Mouse (Mus musculus) embryonic facial prominence, embryonic 10.5 days (tissue): ENCODE results near the gene Lhpp. TPM values are rescaled to one million over a fixed set of nuclear protein-coding genes. Genes with fewer than 3 reads are reported as not detected.
A peak's percentile ranks its signal among the peaks of the same experiment; 100 is the strongest.

Experiments
- DNase-seq: peaks from one replicate; pipeline ENCODE4 v3.0.0-alpha.2; 2017; ENCODE audit warnings: low spot score
- H3K27ac ChIP-seq: fragments of 300-500 bp; sonication (generic); replicated peaks from 2 replicates; pipeline ENCODE4 v1.5.1; 2016; ENCODE audit warnings: mild to moderate bottlenecking
- H3K27me3 ChIP-seq: fragments of 300-500 bp; sonication (generic); replicated peaks from 2 replicates; pipeline ENCODE4 v1.6.1; 2016; ENCODE audit warnings: low read depth, mild to moderate bottlenecking; ENCODE audit not compliant: poor library complexity, severe bottlenecking
- H3K36me3 ChIP-seq: fragments of 300-500 bp; sonication (generic); replicated peaks from 2 replicates; pipeline ENCODE4 v1.6.1; 2016; ENCODE audit warnings: mild to moderate bottlenecking, moderate library complexity
- H3K4me1 ChIP-seq: fragments of 300-500 bp; sonication (generic); 2 replicates; pipeline ENCODE4 v1.6.1; 2016
- H3K4me3 ChIP-seq: fragments of 300-500 bp; sonication (generic); 2 replicates; pipeline ENCODE4 v1.5.1; 2016; ENCODE audit warnings: mild to moderate bottlenecking, moderate library complexity
- H3K9me3 ChIP-seq: fragments of 300-500 bp; sonication (generic); 2 replicates; pipeline ENCODE4 v1.6.1; 2016; ENCODE audit warnings: mild to moderate bottlenecking
- WGBS: fragments of 180-500 bp; shearing (Covaris S2); methylation state at CpG from one replicate; pipeline ENCODE4 v1.1.7; 2016; 5-methylcytosine and 5-hydroxymethylcytosine counted together
- polyA plus RNA-seq: library from polyadenylated mRNA; unstranded; fragments of >200 nt; fragmentation: Nextera tagmentation; extraction: Ambion mirVana; gene quantifications from 2 replicates; pipeline ENCODE4 v1.2.1, GENCODE M21; 2016

Lhpp gene
- polyA plus RNA-seq, 1 experiment from 2014 or later = 15.5 TPM

DNA sequence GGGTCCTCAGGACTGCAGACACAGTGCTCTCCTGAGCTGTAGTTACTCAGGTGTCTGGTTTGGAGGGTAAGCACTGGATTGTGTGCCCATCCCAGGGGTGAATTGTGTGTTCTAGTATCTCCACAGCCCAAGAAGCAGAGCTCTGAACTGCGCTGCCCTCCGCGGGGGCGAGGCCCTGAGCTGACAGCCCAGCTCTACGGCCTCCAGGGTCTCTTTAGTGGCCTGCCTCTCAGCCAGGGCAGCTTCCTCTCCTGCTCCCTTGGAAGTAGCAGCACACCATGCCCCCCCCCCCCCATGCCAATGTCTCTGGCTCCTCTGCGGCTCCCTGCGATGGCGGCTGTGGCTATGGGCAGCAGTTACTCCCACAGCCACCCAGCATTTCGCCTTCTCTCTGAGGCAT is 101.1 kb downstream of the Lhpp start:
- Histone ChIP-seq H3K36me3 (peaks cover 38% of the 10 kb centered on the region), H3K27ac (peak overlapping the region; percentile 72), H3K9me3 (no peaks in the 10 kb centered on the region), H3K4me1 (peaks cover 62% of the 10 kb centered on the region), H3K27me3 (no peaks in the 10 kb centered on the region), H3K4me3 (no peak overlapping the region)
- 81% methylated on average over 9 of the region's 9 CpGs for WGBS
- DNase-seq = no peak

DNA sequence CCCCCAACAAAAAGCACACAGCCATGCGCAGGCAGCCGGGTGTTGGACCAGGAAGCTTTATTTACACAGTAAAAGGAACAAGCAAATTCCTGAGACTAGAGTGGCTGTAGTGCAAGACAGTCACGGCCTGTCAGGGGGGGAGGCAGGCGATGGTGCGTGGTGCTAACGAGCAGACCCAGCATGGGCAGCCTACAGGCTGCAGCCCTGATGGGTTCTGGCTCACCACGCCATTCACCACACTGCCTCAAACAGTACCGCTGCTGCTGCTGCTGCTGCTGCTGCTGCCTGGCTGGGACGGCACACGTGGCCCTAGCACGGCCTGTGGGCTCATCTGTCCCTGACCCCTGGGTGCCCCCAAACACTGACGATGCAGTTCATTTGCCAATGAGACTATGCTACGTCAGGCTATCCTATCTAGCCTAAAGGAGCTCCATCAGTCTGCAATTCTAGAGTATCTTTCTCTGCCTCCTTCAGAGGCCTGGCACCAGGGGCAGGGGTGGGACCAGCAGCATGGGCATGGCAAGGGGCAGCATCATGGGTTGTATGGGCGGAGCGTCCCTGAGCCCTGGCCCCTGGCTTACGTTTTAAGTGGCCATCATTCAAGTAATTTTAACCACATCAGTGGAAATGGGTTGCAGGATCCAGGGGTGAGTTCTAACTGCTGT is 101.7 kb downstream of the Lhpp start:
- peaks cover 64% of the 10 kb centered on the region for H3K4me1 ChIP-seq

GRCm38 (mm10) chr7:132712956-132713355 is 102.5 kb downstream of the Lhpp start:
- no peaks in the 10 kb centered on the region for H3K27me3 ChIP-seq
- H3K9me3 ChIP-seq = no peaks in the 10 kb centered on the region
- DNase-seq = no peak
- peak overlapping the region; percentile 75 for H3K27ac ChIP-seq
- WGBS = 79% methylated on average over 7 of the region's 7 CpGs
- no peak overlapping the region for H3K4me3 ChIP-seq
- peaks cover 67% of the 10 kb centered on the region for H3K4me1 ChIP-seq
- peaks cover 44% of the 10 kb centered on the region for H3K36me3 ChIP-seq

More for the DNA sequence above, 101.7 kb downstream of the Lhpp start:
- H3K4me3 ChIP-seq = no peak overlapping the region
- H3K36me3 ChIP-seq = peaks cover 38% of the 10 kb centered on the region
- 39% methylated on average over 16 of the region's 16 CpGs for WGBS
- peak; percentile 52 for DNase-seq
- no peaks in the 10 kb centered on the region for H3K27me3 ChIP-seq
- H3K27ac ChIP-seq = peak overlapping the region; percentile 72
- no peaks in the 10 kb centered on the region for H3K9me3 ChIP-seq

DNA sequence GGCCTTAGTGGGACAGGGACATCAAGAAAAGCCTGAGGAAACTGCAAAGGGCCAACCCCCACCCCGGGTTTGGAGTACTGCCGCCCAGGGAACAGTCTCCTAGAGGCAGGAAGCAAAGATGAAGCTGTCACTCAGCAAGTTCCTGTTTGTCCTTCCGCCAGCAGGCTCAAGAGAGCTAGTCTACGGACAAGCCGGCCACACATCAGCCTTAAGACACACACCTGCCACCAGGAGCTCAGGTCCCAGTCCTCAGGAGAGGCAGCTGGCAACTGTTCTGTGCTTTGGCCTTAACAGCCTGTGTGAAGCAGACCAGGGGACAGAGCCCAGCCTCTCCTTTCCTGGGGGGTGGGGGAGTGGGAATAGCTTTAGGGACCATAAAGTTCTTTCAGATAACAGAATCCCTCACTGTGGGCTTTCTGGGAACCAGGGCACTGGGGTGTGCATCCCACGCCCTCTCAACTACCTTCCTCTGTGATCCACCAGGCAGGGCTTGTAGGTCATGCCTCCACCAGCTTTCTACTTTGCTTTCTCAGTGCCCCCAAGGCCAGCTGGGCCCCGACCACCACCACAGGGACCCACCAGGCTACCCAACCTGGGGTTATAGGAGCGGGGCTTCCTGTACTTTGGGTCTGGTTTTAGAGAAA is 103.2 kb downstream of the Lhpp start:
- Histone ChIP-seq H3K9me3 (no peaks in the 10 kb centered on the region), H3K4me3 (no peak overlapping the region), H3K27ac (peak overlapping the region; percentile 75), H3K4me1 (peaks cover 74% of the 10 kb centered on the region), H3K27me3 (no peaks in the 10 kb centered on the region), H3K36me3 (peaks cover 44% of the 10 kb centered on the region)
- DNase-seq = no peak
- 62% methylated on average over 8 of the region's 8 CpGs for WGBS

- WGBS = 37% methylated on average over 6 of the region's 6 CpGs
- peak; percentile 49 for DNase-seq
- Histone ChIP-seq H3K9me3 (no peaks in the 10 kb centered on the region), H3K4me1 (peaks cover 76% of the 10 kb centered on the region), H3K27me3 (no peaks in the 10 kb centered on the region), H3K4me3 (no peak overlapping the region), H3K36me3 (peaks cover 44% of the 10 kb centered on the region), H3K27ac (peak overlapping the region; percentile 75)
These were observed 103.9 kb downstream of the Lhpp start for GRCm38 (mm10) chr7:132714236-132714923.

DNA sequence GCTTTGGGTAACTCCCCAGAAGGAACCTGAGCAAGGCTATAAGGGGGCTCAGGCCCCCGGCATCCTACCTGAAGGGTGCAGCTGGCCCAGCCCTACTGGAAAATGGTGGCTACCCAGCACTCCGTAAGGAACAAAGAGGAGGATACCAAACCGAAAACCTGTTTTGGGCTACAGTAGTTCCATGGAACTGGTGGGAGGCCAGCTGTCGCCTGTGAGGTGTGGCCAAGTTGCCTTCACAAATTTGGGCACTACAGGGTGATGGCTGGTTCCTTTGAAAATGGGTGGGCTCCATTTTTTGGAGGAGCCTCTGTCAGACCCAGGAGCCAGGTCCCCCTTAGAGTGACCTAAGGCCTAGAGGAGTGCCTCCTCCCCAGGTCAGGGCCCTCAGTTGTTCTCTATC is 104.8 kb downstream of the Lhpp start:
- WGBS = 95% methylated on average over 4 of the region's 4 CpGs
- no peak overlapping the region for H3K4me3 ChIP-seq
- H3K27ac ChIP-seq = peak overlapping the region; percentile 75; the same call in 1 of the 2 replicates
- no peaks in the 10 kb centered on the region for H3K27me3 ChIP-seq
- H3K9me3 ChIP-seq = no peaks in the 10 kb centered on the region
- peaks cover 46% of the 10 kb centered on the region for H3K36me3 ChIP-seq
- no peak for DNase-seq
- H3K4me1 ChIP-seq = peaks cover 83% of the 10 kb centered on the region

GRCm38 (mm10) chr7:132719570-132719969 is 109.1 kb downstream of the Lhpp start:
- no peak for DNase-seq
- 89% methylated on average over 4 of the region's 4 CpGs for WGBS
- no peak overlapping the region for H3K27ac ChIP-seq
- H3K36me3 ChIP-seq = peaks cover 30% of the 10 kb centered on the region
- H3K9me3 ChIP-seq = no peaks in the 10 kb centered on the region
- no peak overlapping the region for H3K4me3 ChIP-seq
- peaks cover 65% of the 10 kb centered on the region for H3K4me1 ChIP-seq
- H3K27me3 ChIP-seq = no peaks in the 10 kb centered on the region

DNA sequence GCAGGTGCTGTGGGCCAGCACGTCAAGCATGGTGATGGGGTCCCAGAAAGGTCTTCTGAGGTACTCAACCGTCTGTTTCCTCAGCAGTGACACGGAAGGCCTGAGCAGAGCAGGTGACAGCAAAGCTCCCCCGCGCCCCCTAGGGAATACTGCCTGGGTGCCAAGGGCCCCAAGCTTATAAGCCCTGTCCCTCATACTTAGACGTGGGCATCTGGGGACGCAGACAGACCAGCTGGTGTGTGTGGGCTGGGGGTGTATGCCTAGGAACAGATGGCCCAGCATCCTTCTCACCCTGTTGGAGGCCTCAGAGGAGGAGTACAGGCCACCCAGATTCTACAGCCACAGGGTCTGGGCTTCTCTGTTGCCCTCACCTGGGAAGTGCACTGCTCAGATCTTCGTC is 110.1 kb downstream of the Lhpp start:
- DNase-seq = no peak
- Histone ChIP-seq H3K27me3 (no peaks in the 10 kb centered on the region), H3K9me3 (no peaks in the 10 kb centered on the region), H3K27ac (0 out of 2 replicates have a peak overlapping the region, but pooled peaks have one; percentile 5), H3K36me3 (peaks cover 26% of the 10 kb centered on the region), H3K4me1 (peaks cover 55% of the 10 kb centered on the region), H3K4me3 (no peak overlapping the region)
- 85% methylated on average over 8 of the region's 8 CpGs for WGBS

- Histone ChIP-seq H3K27me3 (no peaks in the 10 kb centered on the region), H3K4me3 (no peak overlapping the region), H3K36me3 (peaks cover 16% of the 10 kb centered on the region; the same call in 1 of the 2 replicates), H3K27ac (no peak overlapping the region; the same call in 1 of the 2 replicates), H3K9me3 (no peaks in the 10 kb centered on the region), H3K4me1 (peaks cover 52% of the 10 kb centered on the region)
- WGBS = 89% methylated on average over 12 of the region's 12 CpGs
- DNase-seq = no peak
These were observed 112.2 kb downstream of the Lhpp start for GRCm38 (mm10) chr7:132722401-132723370.

GRCm38 (mm10) chr7:132723906-132724305 is 113.5 kb downstream of the Lhpp start:
- no peak overlapping the region for H3K27ac ChIP-seq
- H3K9me3 ChIP-seq = no peaks in the 10 kb centered on the region
- H3K4me3 ChIP-seq = no peak overlapping the region
- peaks cover 42% of the 10 kb centered on the region for H3K4me1 ChIP-seq
- no peak for DNase-seq
- H3K36me3 ChIP-seq = peaks cover 19% of the 10 kb centered on the region; the same call in 1 of the 2 replicates
- H3K27me3 ChIP-seq = no peaks in the 10 kb centered on the region
- 87% methylated on average over 11 of the region's 11 CpGs for WGBS

- WGBS = 88% methylated on average over 5 of the region's 5 CpGs
- no peak for DNase-seq
- no peaks in the 10 kb centered on the region for H3K27me3 ChIP-seq
- H3K27ac ChIP-seq = no peak overlapping the region
- peaks cover 41% of the 10 kb centered on the region for H3K4me1 ChIP-seq
- H3K4me3 ChIP-seq = no peak overlapping the region
- no peaks in the 10 kb centered on the region for H3K9me3 ChIP-seq
- peaks cover 26% of the 10 kb centered on the region for H3K36me3 ChIP-seq
These were observed 114.1 kb downstream of the Lhpp start for GRCm38 (mm10) chr7:132724501-132725062.
